28 mouse cellular contexts compared by ENCODE assay signal in genomic region chr1:21777560-21777959, GRCm38 (mm10).
"Had no signal": no experiment of that assay in that cellular context is flagged by ENCODE, and none has a peak within 500 bp of the region (broad histone marks: within the 10 kb centered on the region; RNA-seq: fewer than 3 reads in every experiment).

No protein-coding gene starts in this region.

- H3K4me2 ChIP-seq: embryonic facial prominence, embryonic 12.5 days; embryonic facial prominence, embryonic 13.5 days; embryonic facial prominence, embryonic 15.5 days; forebrain, embryonic 12.5 days; forebrain, embryonic 13.5 days; forebrain, embryonic 15.5 days had no signal

- H3K4me1 ChIP-seq: embryonic facial prominence, embryonic 10.5 days; embryonic facial prominence, embryonic 12.5 days; embryonic facial prominence, embryonic 13.5 days; embryonic facial prominence, embryonic 15.5 days; forebrain, embryonic 10.5 days; forebrain, embryonic 12.5 days; forebrain, embryonic 13.5 days; forebrain, embryonic 15.5 days had no signal

- H3K27me3 ChIP-seq: embryonic facial prominence, embryonic 12.5 days; embryonic facial prominence, embryonic 13.5 days; embryonic facial prominence, embryonic 15.5 days; forebrain, embryonic 12.5 days; forebrain, embryonic 13.5 days; forebrain, embryonic 15.5 days had no signal

- DNase-seq: cerebellum, adult 2 months; cerebellum, adult 8-10 months; cerebellum, adult 9-10 months; cerebellum, adult 9-11 months; cerebellum, postnatal 10 days; cerebellum, postnatal 14 days; cerebellum, postnatal 25 days; cerebellum, postnatal 36 days; embryo, embryonic 11 days; forebrain, postnatal 0 days; gastrocnemius, adult 2 months; gastrocnemius, postnatal 10 days; gastrocnemius, postnatal 14 days; gastrocnemius, postnatal 25 days; gastrocnemius, postnatal 36 days; heart, adult 11 months; heart, adult 18-20 months had no signal

- H3K27ac ChIP-seq: embryonic facial prominence, embryonic 10.5 days; embryonic facial prominence, embryonic 12.5 days; embryonic facial prominence, embryonic 13.5 days; embryonic facial prominence, embryonic 15.5 days; forebrain, embryonic 10.5 days; forebrain, embryonic 12.5 days; forebrain, embryonic 13.5 days; forebrain, embryonic 15.5 days; gastrocnemius, adult 2 months had no signal

- H3K4me3 ChIP-seq: embryonic facial prominence, embryonic 10.5 days; embryonic facial prominence, embryonic 12.5 days; embryonic facial prominence, embryonic 13.5 days; embryonic facial prominence, embryonic 15.5 days; erythroblast, embryonic 14.5 days; forebrain, embryonic 10.5 days; forebrain, embryonic 12.5 days; forebrain, embryonic 13.5 days; forebrain, embryonic 15.5 days; gastrocnemius, adult 2 months had no signal

- H3K9me3 ChIP-seq: embryonic facial prominence, embryonic 10.5 days; embryonic facial prominence, embryonic 12.5 days; embryonic facial prominence, embryonic 13.5 days; embryonic facial prominence, embryonic 15.5 days; forebrain, embryonic 10.5 days; forebrain, embryonic 12.5 days; forebrain, embryonic 13.5 days; forebrain, embryonic 15.5 days had no signal

- H3K9ac ChIP-seq: embryonic facial prominence, embryonic 12.5 days; embryonic facial prominence, embryonic 13.5 days; embryonic facial prominence, embryonic 15.5 days; forebrain, embryonic 12.5 days; forebrain, embryonic 13.5 days; forebrain, embryonic 15.5 days; forebrain, postnatal 0 days had no signal

- H3K36me3 ChIP-seq: embryonic facial prominence, embryonic 10.5 days; embryonic facial prominence, embryonic 12.5 days; embryonic facial prominence, embryonic 13.5 days; embryonic facial prominence, embryonic 15.5 days; forebrain, embryonic 10.5 days; forebrain, embryonic 12.5 days; forebrain, embryonic 15.5 days had no signal

- ATAC-seq: forebrain, embryonic 13.5 days; forebrain, embryonic 14.5 days; forebrain, embryonic 15.5 days; forebrain, embryonic 16.5 days; forebrain, postnatal 0 days had no signal
